Mouse (Mus musculus) midbrain, embryonic 14.5 days (tissue): Measurements from ENCODE around the gene Dhfr. TPM values are rescaled to one million over a fixed set of nuclear protein-coding genes. Genes with fewer than 3 reads are reported as not detected.

ENCODE experiments used
- ATAC-seq: fragments of 200-750 bp; cut with Nextera tagmentation; 2 replicates; pipeline ENCODE4 v1.8.0; 2017; ENCODE audit warnings: moderate number of reproducible peaks, moderate library complexity; ENCODE audit not compliant: low FRiP score, low TSS enrichment
- DNase-seq: peaks from one replicate; pipeline ENCODE4 v3.0.0-alpha.2; 2015
- H3K27ac ChIP-seq: fragments of 300-500 bp; sonication (generic); replicated peaks from 2 replicates; pipeline ENCODE4 v1.5.1; 2014; ENCODE audit warnings: mild to moderate bottlenecking, low read depth, low read length, moderate library complexity
- H3K27me3 ChIP-seq: fragments of 300-500 bp; sonication (generic); 2 replicates; pipeline ENCODE4 v1.6.1; 2014; ENCODE audit warnings: low read length, control low read depth, mixed read lengths; ENCODE audit not compliant: control insufficient read depth, insufficient read depth
- H3K36me3 ChIP-seq: fragments of 300-500 bp; sonication (generic); 2 replicates; pipeline ENCODE4 v1.6.1; 2014; ENCODE audit warnings: low read length, control low read depth; ENCODE audit not compliant: control insufficient read depth, insufficient read depth
- H3K4me1 ChIP-seq: fragments of 300-500 bp; sonication (generic); 2 replicates; pipeline ENCODE4 v1.6.1; 2014; ENCODE audit warnings: mild to moderate bottlenecking, antibody characterized with exemption, low read length, control low read depth; ENCODE audit not compliant: control insufficient read depth, insufficient read depth
- H3K4me2 ChIP-seq: fragments of 300-500 bp; sonication (generic); 2 replicates; pipeline ENCODE4 v1.6.1; 2014; ENCODE audit warnings: mild to moderate bottlenecking, low read length, moderate library complexity
- H3K4me3 ChIP-seq: fragments of 300-500 bp; sonication (generic); replicated peaks from 2 replicates; pipeline ENCODE4 v1.5.1; 2014; ENCODE audit warnings: low read depth, low read length
- H3K9ac ChIP-seq: fragments of 300-500 bp; sonication (generic); replicated peaks from 2 replicates; pipeline ENCODE4 v1.6.1; 2014; ENCODE audit warnings: mild to moderate bottlenecking, low read length, moderate library complexity
- H3K9me3 ChIP-seq: fragments of 300-500 bp; sonication (generic); 2 replicates; pipeline ENCODE4 v1.6.1; 2016; ENCODE audit warnings: low read length, control low read depth, mixed read lengths; ENCODE audit not compliant: control insufficient read depth
- WGBS: fragments of 180-500 bp; shearing (Covaris S2); extraction: QIAGEN DNeasy Blood & Tissue Kit; methylation state at CpG from one replicate; pipeline ENCODE4 v1.1.7; 2014; 5-methylcytosine and 5-hydroxymethylcytosine counted together
- polyA plus RNA-seq: library from polyadenylated mRNA; unstranded; fragments of >200 nt; fragmentation: Nextera tagmentation; extraction: Ambion mirVana; gene quantifications from 2 replicates; pipeline ENCODE4 v1.2.1, GENCODE M21; 2014

The Dhfr gene
- polyA plus RNA-seq, 1 experiment from 2014 or later, result 5.7 TPM

GRCm38 (mm10) chr13:92336857-92337256 lies 17.7 kb upstream of the Dhfr start:
- Histone ChIP-seq H3K9me3 (no peaks in the 10 kb centered on the region), H3K4me2 (no peak overlapping the region), H3K27ac (no peak overlapping the region), H3K9ac (no peak overlapping the region), H3K36me3 (peaks cover 10% of the 10 kb centered on the region), H3K4me1 (no peaks in the 10 kb centered on the region), H3K4me3 (no peak overlapping the region), H3K27me3 (no peaks in the 10 kb centered on the region)
- WGBS, result 90% methylated on average over 1 of the region's 1 CpGs
- ATAC-seq (no peak), DNase-seq (no peak)

- H3K27me3 ChIP-seq, result no peaks in the 10 kb centered on the region
- no peak overlapping the region for H3K27ac ChIP-seq
- DNase-seq (peak; percentile 20), ATAC-seq (no peak)
- no peaks in the 10 kb centered on the region for H3K9me3 ChIP-seq
- H3K4me2 ChIP-seq, result no peak overlapping the region
- H3K4me3 ChIP-seq, result no peak overlapping the region
- WGBS, result 73% methylated on average over 6 of the region's 6 CpGs
- H3K9ac ChIP-seq, result no peak overlapping the region
- H3K4me1 ChIP-seq, result no peaks in the 10 kb centered on the region
- H3K36me3 ChIP-seq, result peaks cover 18% of the 10 kb centered on the region
Measured at GRCm38 (mm10) chr13:92337773-92338462, 16.6 kb upstream of the Dhfr start.

- Histone ChIP-seq H3K4me1 (no peaks in the 10 kb centered on the region), H3K9me3 (no peaks in the 10 kb centered on the region), H3K36me3 (peaks cover 31% of the 10 kb centered on the region), H3K4me3 (no peak overlapping the region), H3K27ac (no peak overlapping the region), H3K4me2 (no peak overlapping the region), H3K27me3 (no peaks in the 10 kb centered on the region), H3K9ac (no peak overlapping the region)
- DNase-seq (no peak), ATAC-seq (no peak)
- whole genome bisulfite sequencing, result 91% methylated on average over 3 of the region's 3 CpGs
Measured at GRCm38 (mm10) chr13:92339787-92340186, 14.7 kb upstream of the Dhfr start.

- H3K9me3 ChIP-seq, result no peaks in the 10 kb centered on the region
- DNase-seq, result no peak
- H3K36me3 ChIP-seq, result peaks cover 47% of the 10 kb centered on the region
- ATAC-seq, result no peak
- H3K27me3 ChIP-seq, result no peaks in the 10 kb centered on the region
- no peak overlapping the region for H3K27ac ChIP-seq
- no peak overlapping the region for H3K9ac ChIP-seq
- H3K4me3 ChIP-seq, result no peak overlapping the region
- H3K4me1 ChIP-seq, result no peaks in the 10 kb centered on the region
- no peak overlapping the region for H3K4me2 ChIP-seq
- 87% methylated on average over 8 of the region's 8 CpGs for WGBS
Measured at GRCm38 (mm10) chr13:92344033-92344432, 10.5 kb upstream of the Dhfr start.

GRCm38 (mm10) chr13:92346338-92346737 lies 8.2 kb upstream of the Dhfr start:
- 81% methylated on average over 5 of the region's 5 CpGs for WGBS
- H3K36me3 ChIP-seq, result peaks cover 44% of the 10 kb centered on the region

GRCm38 (mm10) chr13:92351100-92351499 lies 3.4 kb upstream of the Dhfr start:
- no peaks in the 10 kb centered on the region for H3K27me3 ChIP-seq
- no peaks in the 10 kb centered on the region for H3K9me3 ChIP-seq
- no peak overlapping the region for H3K4me2 ChIP-seq
- H3K9ac ChIP-seq, result no peak overlapping the region
- H3K36me3 ChIP-seq, result peaks cover 10% of the 10 kb centered on the region; the same call in 1 of the 2 replicates
- H3K4me3 ChIP-seq, result no peak overlapping the region
- no peak overlapping the region for H3K27ac ChIP-seq
- H3K4me1 ChIP-seq, result peaks cover 9% of the 10 kb centered on the region
- ATAC-seq (no peak), DNase-seq (no peak)
- WGBS, result 95% methylated on average over 6 of the region's 6 CpGs

More at GRCm38 (mm10) chr13:92346338-92346737, 8.2 kb upstream of the Dhfr start:
- Histone ChIP-seq H3K9ac (no peak overlapping the region), H3K4me2 (no peak overlapping the region), H3K27ac (no peak overlapping the region), H3K4me1 (no peaks in the 10 kb centered on the region), H3K4me3 (no peak overlapping the region), H3K27me3 (no peaks in the 10 kb centered on the region), H3K9me3 (no peaks in the 10 kb centered on the region)
- ATAC-seq, result no peak
- no peak for DNase-seq

- ATAC-seq, result no peak
- whole genome bisulfite sequencing, result 29% methylated on average over 4 of the region's 4 CpGs
- DNase-seq, result no peak
Measured at GRCm38 (mm10) chr13:92353956-92354355, 570 bp upstream of the Dhfr start.

GRCm38 (mm10) chr13:92355272-92355643 lies 732 bp downstream of the Dhfr start:
- Histone ChIP-seq H3K4me1 (peaks cover 9% of the 10 kb centered on the region), H3K36me3 (no peaks in the 10 kb centered on the region), H3K9me3 (no peaks in the 10 kb centered on the region), H3K4me3 (peak overlapping the region; percentile 66), H3K9ac (peak overlapping the region; percentile 47; the same call in 1 of the 2 replicates), H3K27ac (peak overlapping the region; percentile 87; the same call in 1 of the 2 replicates), H3K27me3 (no peaks in the 10 kb centered on the region), H3K4me2 (peak overlapping the region; percentile 88)
- DNase-seq (no peak), ATAC-seq (peak; percentile 44; the same call in 1 of the 2 replicates)
- WGBS, result under 1% methylated on average over 24 of the region's 24 CpGs

More at GRCm38 (mm10) chr13:92353956-92354355, 570 bp upstream of the Dhfr start:
- peak overlapping the region; percentile 39 for H3K9ac ChIP-seq
- H3K4me2 ChIP-seq, result peak overlapping the region; percentile 88
- H3K36me3 ChIP-seq, result peaks cover 3% of the 10 kb centered on the region; the same call in 1 of the 2 replicates
- peak overlapping the region; percentile 66 for H3K4me3 ChIP-seq
- 0 out of 2 replicates have a peak overlapping the region, but pooled peaks have one; percentile 1 for H3K27ac ChIP-seq
- no peaks in the 10 kb centered on the region for H3K9me3 ChIP-seq
- peaks cover 9% of the 10 kb centered on the region for H3K4me1 ChIP-seq
- H3K27me3 ChIP-seq, result no peaks in the 10 kb centered on the region

- Histone ChIP-seq H3K9me3 (no peaks in the 10 kb centered on the region), H3K27me3 (no peaks in the 10 kb centered on the region), H3K36me3 (no peaks in the 10 kb centered on the region), H3K4me1 (peaks cover 9% of the 10 kb centered on the region), H3K27ac (no peak overlapping the region), H3K4me3 (no peak overlapping the region), H3K4me2 (peak overlapping the region; percentile 88), H3K9ac (no peak overlapping the region)
- 76% methylated on average over 7 of the region's 7 CpGs for WGBS
- ATAC-seq (no peak), DNase-seq (no peak)
Measured at GRCm38 (mm10) chr13:92356376-92356775, 1.9 kb downstream of the Dhfr start.
